Mouse (Mus musculus): ENCODE measurements at regions not wholly inside any gene's neighbourhood (a gene's known extent, or its start where the extent isn't known, plus 50 kb on each side); places are given as distances from the start of the nearest gene placed in this dataset.

- ATAC-seq (peak; percentile 45), DNase-seq (peak; percentile 42)
- no peak overlapping the region for H3K4me3 ChIP-seq (ENCODE audit: low read depth, low read length)
- no peak for TF ChIP-seq CTCF (IDR thresholded peaks at IDR 0.05; ENCODE audit: low read depth)
- no peaks in the 10 kb centered on the region for H3K4me1 ChIP-seq (ENCODE audit: insufficient read depth)
- H3K9me3 ChIP-seq (ENCODE audit: low read length), result no peaks in the 10 kb centered on the region
- H3K9ac ChIP-seq, result no peak overlapping the region
- no peaks in the 10 kb centered on the region for H3K27me3 ChIP-seq (ENCODE audit: insufficient read depth, low read length)
- no peak overlapping the region for H3K4me2 ChIP-seq (ENCODE audit: low read depth)
- peak overlapping the region; percentile 21; the same call in 1 of the 2 replicates for H3K27ac ChIP-seq (ENCODE audit: low read depth, low read length)
- H3K36me3 ChIP-seq (ENCODE audit: insufficient read depth), result no peaks in the 10 kb centered on the region
- WGBS, result 56% methylated on average over 7 of the region's 7 CpGs
These were observed 75.8 kb upstream of the Mrps9 start for GRCm38 (mm10) chr1:42774971-42775892.

GRCm38 (mm10) chr1:42775893-42776287 is 75.1 kb upstream of the Mrps9 start:
- H3K4me3 ChIP-seq (ENCODE audit: low read depth, low read length), result no peak overlapping the region
- no peak for TF ChIP-seq CTCF (IDR thresholded peaks at IDR 0.05; ENCODE audit: low read depth)
- no peak overlapping the region for H3K27ac ChIP-seq (ENCODE audit: low read depth, low read length)
- ATAC-seq (no peak), DNase-seq (no peak)
- no peaks in the 10 kb centered on the region for H3K4me1 ChIP-seq (ENCODE audit: insufficient read depth)
- no peak overlapping the region for H3K4me2 ChIP-seq (ENCODE audit: low read depth)
- no peak overlapping the region for H3K9ac ChIP-seq
- no peaks in the 10 kb centered on the region for H3K9me3 ChIP-seq (ENCODE audit: low read length)
- no peaks in the 10 kb centered on the region for H3K36me3 ChIP-seq (ENCODE audit: insufficient read depth)
- WGBS, result 53% methylated on average over 2 of the region's 2 CpGs
- H3K27me3 ChIP-seq (ENCODE audit: insufficient read depth, low read length), result no peaks in the 10 kb centered on the region

GRCm38 (mm10) chr1:42777416-42777815 is 73.6 kb upstream of the Mrps9 start:
- no peak overlapping the region for H3K27ac ChIP-seq (ENCODE audit: low read depth, low read length)
- H3K27me3 ChIP-seq (ENCODE audit: insufficient read depth, low read length), result no peaks in the 10 kb centered on the region
- ATAC-seq (no peak), DNase-seq (no peak)
- 72% methylated on average over 1 of the region's 1 CpGs for WGBS
- no peaks in the 10 kb centered on the region for H3K4me1 ChIP-seq (ENCODE audit: insufficient read depth)
- H3K36me3 ChIP-seq (ENCODE audit: insufficient read depth), result no peaks in the 10 kb centered on the region
- no peak for TF ChIP-seq CTCF (IDR thresholded peaks at IDR 0.05; ENCODE audit: low read depth)
- H3K9ac ChIP-seq, result no peak overlapping the region
- no peak overlapping the region for H3K4me2 ChIP-seq (ENCODE audit: low read depth)
- no peaks in the 10 kb centered on the region for H3K9me3 ChIP-seq (ENCODE audit: low read length)
- no peak overlapping the region for H3K4me3 ChIP-seq (ENCODE audit: low read depth, low read length)

- WGBS, result 46% methylated on average over 5 of the region's 5 CpGs
- peak overlapping the region; percentile 41; the same call in 1 of the 2 replicates for H3K4me2 ChIP-seq (ENCODE audit: low read depth)
- no peaks in the 10 kb centered on the region for H3K36me3 ChIP-seq (ENCODE audit: insufficient read depth)
- H3K27me3 ChIP-seq (ENCODE audit: insufficient read depth, low read length), result no peaks in the 10 kb centered on the region
- no peaks in the 10 kb centered on the region for H3K9me3 ChIP-seq (ENCODE audit: low read length)
- ATAC-seq (peak; percentile 47; the same call in 1 of the 2 replicates), DNase-seq (peak; percentile 74)
- peak; percentile 76 for TF ChIP-seq CTCF (IDR thresholded peaks at IDR 0.05; ENCODE audit: low read depth)
- H3K4me1 ChIP-seq (ENCODE audit: insufficient read depth), result no peaks in the 10 kb centered on the region
- no peak overlapping the region for H3K9ac ChIP-seq
- H3K4me3 ChIP-seq (ENCODE audit: low read depth, low read length), result no peak overlapping the region
- no peak overlapping the region for H3K27ac ChIP-seq (ENCODE audit: low read depth, low read length)
These were observed 71.3 kb upstream of the Mrps9 start for GRCm38 (mm10) chr1:42779761-42780160.

- ATAC-seq, result no peak
- Histone ChIP-seq H3K27me3 (ENCODE audit: insufficient read depth, low read length) (no peaks in the 10 kb centered on the region), H3K9me3 (ENCODE audit: low read length) (no peaks in the 10 kb centered on the region), H3K4me3 (ENCODE audit: low read depth, low read length) (no peak overlapping the region), H3K36me3 (ENCODE audit: insufficient read depth) (no peaks in the 10 kb centered on the region), H3K9ac (no peak overlapping the region), H3K4me1 (ENCODE audit: insufficient read depth) (no peaks in the 10 kb centered on the region), H3K27ac (ENCODE audit: low read depth, low read length) (no peak overlapping the region), H3K4me2 (ENCODE audit: low read depth) (peak overlapping the region; percentile 41)
- TF ChIP-seq CTCF (IDR thresholded peaks at IDR 0.05; ENCODE audit: low read depth), result no peak
- peak; percentile 43 for DNase-seq
- WGBS, result 32% methylated on average over 15 of the region's 15 CpGs
These were observed 70.8 kb upstream of the Mrps9 start for GRCm38 (mm10) chr1:42780266-42780665.

- Histone ChIP-seq H3K27me3 (ENCODE audit: insufficient read depth, low read length) (no peaks in the 10 kb centered on the region), H3K4me1 (ENCODE audit: insufficient read depth) (no peaks in the 10 kb centered on the region), H3K4me3 (ENCODE audit: low read depth, low read length) (no peak overlapping the region), H3K4me2 (ENCODE audit: low read depth) (no peak overlapping the region), H3K9ac (no peak overlapping the region), H3K36me3 (ENCODE audit: insufficient read depth) (no peaks in the 10 kb centered on the region), H3K27ac (ENCODE audit: low read depth, low read length) (no peak overlapping the region), H3K9me3 (ENCODE audit: low read length) (no peaks in the 10 kb centered on the region)
- DNase-seq (peak; percentile 29), ATAC-seq (no peak)
- 53% methylated on average over 8 of the region's 8 CpGs for WGBS
- TF ChIP-seq CTCF (IDR thresholded peaks at IDR 0.05; ENCODE audit: low read depth), result no peak
These were observed 69.5 kb upstream of the Mrps9 start for GRCm38 (mm10) chr1:42781533-42781932.

GRCm38 (mm10) chr1:42783072-42783672 is 67.9 kb upstream of the Mrps9 start:
- ATAC-seq, result no peak
- no peak for TF ChIP-seq CTCF (IDR thresholded peaks at IDR 0.05; ENCODE audit: low read depth)
- Histone ChIP-seq H3K36me3 (ENCODE audit: insufficient read depth) (no peaks in the 10 kb centered on the region), H3K4me3 (ENCODE audit: low read depth, low read length) (no peak overlapping the region), H3K9me3 (ENCODE audit: low read length) (no peaks in the 10 kb centered on the region), H3K4me1 (ENCODE audit: insufficient read depth) (no peaks in the 10 kb centered on the region), H3K27me3 (ENCODE audit: insufficient read depth, low read length) (no peaks in the 10 kb centered on the region), H3K4me2 (ENCODE audit: low read depth) (no peak overlapping the region), H3K9ac (no peak overlapping the region), H3K27ac (ENCODE audit: low read depth, low read length) (no peak overlapping the region)
- DNase-seq, result no peak
- 34% methylated on average over 7 of the region's 7 CpGs for WGBS
